Mouse (Mus musculus) embryo, embryonic 11 days (tissue): Measurements from ENCODE around the gene Bach2.

Experiments
- DNase-seq: peaks from one replicate; pipeline ENCODE4 v3.0.0-alpha.2; 2015

Gene Bach2

DNA sequence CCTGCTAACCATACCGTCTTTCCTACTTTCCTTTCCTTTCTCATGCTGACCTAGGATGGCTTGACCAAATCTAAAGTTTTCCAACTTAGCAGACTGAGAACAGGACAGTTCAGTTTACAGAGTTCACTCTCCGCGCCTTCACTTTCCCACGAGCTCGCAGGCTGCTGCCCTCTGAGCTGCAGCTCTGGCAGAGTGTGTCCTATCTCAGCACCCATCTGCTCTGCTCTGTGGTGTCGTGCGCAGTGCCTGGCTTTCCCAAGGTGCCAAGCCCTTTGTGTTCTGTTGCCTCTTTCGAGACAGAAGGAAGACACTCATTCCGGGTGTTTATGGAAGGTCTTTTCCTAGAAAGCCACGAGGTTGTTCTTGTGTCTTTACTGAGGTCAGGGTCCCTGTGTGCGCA, 300.4 kb downstream of the Bach2 start:
- DNase-seq = no peak

DNA sequence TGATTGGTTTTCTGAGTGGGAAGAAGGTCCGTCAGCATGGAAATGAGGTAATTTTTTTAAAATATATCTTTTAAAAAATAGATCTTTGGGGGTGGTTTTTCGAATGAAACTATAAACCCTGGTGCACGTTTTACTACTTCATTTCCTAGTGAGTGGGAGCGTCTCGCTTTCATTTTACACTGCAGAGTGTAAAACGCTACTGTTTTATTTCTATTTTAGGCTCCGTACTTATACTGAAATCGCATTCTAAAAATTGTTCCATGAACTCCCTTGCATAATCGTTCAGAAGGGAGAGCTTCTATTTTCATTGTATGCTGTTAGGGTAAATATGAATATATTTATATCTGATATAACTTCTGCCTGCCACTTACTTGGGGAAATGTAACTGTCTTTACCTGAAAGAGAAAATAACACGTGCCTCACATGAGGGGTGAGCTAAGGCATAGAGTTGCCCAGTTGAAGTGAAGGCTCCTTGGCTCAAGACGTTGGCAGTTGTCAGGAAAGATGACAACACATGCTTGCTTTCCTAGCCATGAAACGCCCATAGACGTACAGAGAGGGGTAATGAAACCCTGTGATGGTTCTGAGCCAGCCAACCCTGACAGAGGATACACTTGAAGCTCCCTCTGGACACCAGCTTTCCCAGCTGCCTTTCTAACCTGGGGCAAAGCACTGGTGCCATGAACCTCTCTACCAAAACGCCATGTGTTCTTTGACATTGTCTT, 306.4 kb downstream of the Bach2 start:
- no peak for DNase-seq

- no peak for DNase-seq
Measured at GRCm38 (mm10) chr4:32545548-32545947, 306.9 kb downstream of the Bach2 start.

GRCm38 (mm10) chr4:32549150-32549549, 310.5 kb downstream of the Bach2 start:
- no peak for DNase-seq

DNA sequence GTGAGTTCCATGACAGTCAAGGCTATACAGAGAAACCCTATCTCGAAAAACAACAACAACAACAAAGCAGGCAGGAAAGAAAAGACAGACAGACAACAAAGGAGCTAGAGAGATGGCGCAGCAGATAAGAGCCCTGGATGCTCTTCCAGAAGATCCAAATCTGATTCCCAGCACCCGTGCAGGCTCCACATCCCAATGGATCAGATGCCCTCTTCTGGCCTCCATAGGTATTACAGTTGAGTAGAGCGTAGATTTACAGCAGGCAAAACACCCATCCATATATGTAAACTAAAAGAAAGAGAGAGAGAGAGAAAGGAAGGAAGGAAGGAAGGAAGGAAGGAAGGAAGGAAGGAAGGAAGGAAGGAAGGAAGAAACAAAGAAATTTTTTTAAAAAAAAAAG, 312.7 kb downstream of the Bach2 start:
- DNase-seq = peak; percentile 73

DNA sequence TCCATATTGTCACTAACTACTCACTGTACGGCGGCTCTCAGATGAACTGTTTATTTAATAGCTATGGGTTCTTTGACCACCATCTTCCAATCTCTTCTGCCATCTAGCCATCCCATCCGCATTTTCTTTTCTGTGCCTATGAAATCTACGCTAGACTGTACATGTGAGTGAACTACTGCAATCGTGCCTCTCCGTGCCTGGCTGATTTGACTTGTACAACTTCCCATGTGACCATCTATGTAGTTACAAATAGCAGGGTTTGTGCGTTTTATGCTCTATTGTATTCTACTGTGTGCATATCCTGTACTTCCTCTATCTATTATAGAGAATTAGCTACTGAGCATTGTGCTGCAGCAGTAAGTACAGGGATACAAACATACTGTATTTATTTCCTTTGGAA, 316.9 kb downstream of the Bach2 start:
- no peak for DNase-seq

- DNase-seq = peak; percentile 58
Measured at GRCm38 (mm10) chr4:32560246-32560645, 321.6 kb downstream of the Bach2 start.

GRCm38 (mm10) chr4:32560724-32561554, 322.3 kb downstream of the Bach2 start:
- peak; percentile 63 for DNase-seq

DNA sequence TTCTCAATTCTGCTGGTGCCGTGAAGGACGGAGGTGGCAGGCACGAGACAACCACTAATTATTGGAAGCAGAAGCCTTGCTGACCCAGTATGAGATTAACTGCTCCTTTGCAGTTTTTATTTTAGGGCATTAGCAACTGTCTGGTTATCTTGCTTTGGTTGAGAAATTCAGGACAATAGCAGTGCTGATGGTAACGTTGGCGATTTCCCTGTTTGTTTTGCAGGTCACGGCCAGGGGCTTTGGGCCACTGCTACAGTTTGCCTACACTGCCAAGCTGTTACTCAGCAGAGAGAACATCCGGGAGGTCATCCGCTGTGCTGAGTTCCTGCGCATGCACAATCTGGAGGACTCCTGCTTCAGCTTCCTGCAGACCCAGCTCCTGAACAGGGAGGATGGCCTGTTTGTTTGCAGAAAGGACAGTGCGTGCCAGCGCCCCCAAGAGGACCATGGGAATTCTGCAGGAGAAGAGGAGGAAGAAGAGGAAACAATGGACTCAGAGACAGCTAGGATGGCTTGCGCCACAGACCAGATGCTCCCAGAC, 323.0 kb downstream of the Bach2 start:
- DNase-seq = peak; percentile 60

DNA sequence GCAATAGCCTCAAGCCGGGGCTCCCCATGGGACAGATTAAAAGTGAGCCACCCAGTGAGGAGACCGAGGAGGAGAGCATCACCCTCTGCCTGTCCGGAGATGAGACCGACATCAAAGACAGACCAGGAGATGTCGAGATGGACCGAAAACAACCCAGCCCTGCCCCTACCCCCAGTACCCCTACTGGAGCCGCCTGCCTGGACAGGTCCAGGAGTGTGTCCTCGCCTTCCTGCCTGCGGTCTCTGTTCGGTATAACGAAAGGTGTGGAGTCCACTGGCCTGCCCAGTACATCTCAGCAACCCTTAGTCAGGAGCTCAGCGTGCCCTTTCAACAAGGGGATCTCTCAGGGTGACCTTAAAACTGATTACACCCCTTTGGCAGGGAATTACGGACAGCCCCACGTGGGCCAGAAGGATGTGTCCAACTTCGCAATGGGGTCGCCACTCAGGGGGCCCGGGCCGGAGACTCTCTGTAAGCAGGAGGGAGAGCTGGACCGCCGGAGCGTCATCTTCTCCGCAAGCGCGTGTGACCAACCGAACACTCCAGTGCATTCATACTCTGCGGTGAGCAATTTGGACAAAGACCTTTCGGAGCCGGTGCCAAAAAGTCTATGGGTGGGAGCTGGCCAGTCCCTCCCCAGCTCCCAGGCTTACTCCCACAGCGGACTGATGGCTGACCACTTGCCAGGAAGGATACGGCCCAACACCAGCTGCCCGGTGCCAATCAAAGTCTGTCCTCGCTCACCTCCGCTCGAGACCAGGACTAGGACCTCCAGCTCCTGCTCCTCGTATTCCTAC, 323.9 kb downstream of the Bach2 start:
- DNase-seq = no peak

- no peak for DNase-seq
Measured at GRCm38 (mm10) chr4:32564416-32564815, 325.8 kb downstream of the Bach2 start.

DNA sequence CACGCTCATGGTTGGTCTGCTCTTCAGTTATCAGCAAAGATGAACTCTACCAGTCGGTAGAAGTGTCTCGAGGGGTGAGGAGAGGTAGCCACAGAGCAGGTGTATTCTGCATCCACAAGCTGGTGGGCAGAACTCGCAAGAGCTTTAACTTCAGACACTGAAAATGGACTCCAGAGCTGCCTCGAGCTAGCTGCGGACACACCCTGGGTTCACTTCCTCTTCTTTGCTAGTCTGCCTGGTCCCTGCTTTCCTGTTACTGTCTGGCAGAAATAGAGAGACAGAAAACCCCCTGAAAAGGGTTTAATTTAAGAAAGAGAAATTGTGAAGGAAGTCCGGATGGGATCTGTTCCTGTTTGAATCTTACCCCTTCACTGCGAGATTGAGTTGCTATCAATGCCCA, 326.3 kb downstream of the Bach2 start:
- no peak for DNase-seq

DNA sequence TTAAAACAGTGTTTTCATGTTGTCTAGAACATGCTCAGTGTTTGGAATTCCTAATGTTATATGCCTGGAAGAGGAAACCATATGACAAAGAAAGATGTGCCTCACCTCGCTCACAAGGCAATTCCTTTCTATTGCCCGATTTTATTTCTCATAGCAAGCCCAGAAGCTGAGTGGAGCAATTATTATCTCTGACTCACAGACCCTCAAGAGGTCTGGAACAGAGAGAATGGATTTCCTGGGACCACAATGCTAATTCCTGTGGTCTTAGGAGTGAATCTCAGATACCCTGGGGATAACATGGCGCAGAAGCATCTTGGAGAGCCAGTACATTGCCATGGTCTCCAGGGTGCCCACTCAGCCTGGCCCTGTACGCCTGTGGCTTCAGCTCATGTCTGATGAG, 330.4 kb downstream of the Bach2 start:
- no peak for DNase-seq

DNA sequence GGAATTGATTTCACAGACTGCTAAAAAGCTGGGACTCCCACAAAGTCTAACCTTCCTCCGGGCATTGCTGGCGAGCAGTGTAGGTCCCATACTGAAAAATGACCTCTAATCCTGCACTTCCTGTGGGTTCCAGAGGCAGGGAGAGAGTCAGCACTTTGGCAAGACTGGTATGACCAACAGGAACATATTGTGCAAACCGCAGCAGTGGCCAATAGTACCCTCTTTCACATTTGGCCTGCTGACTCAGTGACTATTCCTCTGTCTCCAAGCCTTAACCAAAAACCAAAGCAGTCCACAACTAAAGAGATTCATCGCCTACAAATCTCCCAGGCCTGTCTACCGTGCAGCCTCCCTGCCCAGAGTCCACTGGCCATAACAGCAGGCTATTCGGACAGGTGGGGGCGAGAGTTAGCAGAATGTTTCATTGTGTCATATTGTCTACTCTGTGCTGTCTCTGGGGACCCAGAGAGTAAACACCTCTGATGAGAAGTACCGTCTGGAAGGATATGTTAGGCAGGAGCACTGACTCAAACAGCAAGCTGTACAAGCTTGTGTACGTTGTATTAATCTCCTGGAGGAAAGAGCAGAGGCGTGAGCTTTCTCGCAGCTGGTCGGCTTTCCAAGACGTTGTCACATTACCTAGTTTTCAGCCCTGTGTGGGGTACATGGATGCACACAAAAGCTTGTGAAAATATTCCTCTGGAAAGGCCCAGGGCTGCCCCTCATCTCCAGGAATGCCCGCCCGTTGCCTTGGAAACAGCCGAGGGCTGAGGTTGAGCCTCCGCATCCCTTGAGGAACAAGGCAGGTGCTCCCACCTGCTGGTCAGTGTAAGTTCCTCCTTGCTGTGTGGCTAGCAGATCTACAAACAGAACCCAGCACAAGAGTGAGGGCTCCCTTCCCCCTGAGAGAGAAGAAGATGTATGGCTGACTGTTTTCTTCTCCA, 331.7 kb downstream of the Bach2 start:
- peak; percentile 56 for DNase-seq

DNA sequence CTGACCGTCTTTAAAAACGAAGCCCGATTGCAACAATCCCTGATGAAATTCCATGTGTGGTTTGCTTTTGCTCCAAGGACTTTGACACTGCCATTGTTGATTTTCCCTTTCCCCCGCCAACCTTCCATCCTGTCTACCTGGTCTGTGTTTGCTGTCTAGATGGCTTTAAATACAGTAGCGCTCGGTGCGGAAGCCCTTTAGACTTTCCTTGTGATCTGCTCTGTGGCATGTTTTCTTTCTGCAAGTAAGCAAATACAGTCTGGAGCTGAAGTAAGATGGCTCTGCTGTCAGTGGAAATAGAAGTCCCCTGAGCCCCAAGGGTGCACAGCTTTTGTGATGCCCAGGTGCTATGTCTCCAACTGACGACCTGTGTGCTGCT, 332.3 kb downstream of the Bach2 start:
- DNase-seq = no peak

- DNase-seq = no peak
Measured at GRCm38 (mm10) chr4:32571441-32571840, 332.8 kb downstream of the Bach2 start.

GRCm38 (mm10) chr4:32572118-32572517, 333.5 kb downstream of the Bach2 start:
- DNase-seq = peak; percentile 74

DNA sequence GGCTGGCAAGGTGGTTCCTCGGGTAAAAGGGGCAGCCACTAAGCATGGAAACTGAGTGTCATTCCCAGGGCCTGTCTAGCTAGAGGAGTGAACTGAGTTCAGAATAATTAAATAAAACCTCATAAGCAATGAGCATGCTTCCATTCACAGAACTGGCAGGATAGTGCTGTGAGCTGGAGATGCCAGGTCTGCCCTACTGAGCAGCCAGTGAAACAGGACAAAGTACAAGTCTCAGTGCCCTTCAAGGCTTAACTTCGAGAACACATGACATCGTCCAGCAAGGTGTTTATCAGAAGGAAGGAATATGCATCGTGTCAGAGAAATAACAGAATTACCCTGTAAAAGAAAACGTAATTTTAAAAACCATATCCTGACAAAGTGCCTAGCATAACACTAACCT, 335.0 kb downstream of the Bach2 start:
- DNase-seq = no peak

- DNase-seq = no peak
Measured at GRCm38 (mm10) chr4:32574604-32575003, 336.0 kb downstream of the Bach2 start.

DNA sequence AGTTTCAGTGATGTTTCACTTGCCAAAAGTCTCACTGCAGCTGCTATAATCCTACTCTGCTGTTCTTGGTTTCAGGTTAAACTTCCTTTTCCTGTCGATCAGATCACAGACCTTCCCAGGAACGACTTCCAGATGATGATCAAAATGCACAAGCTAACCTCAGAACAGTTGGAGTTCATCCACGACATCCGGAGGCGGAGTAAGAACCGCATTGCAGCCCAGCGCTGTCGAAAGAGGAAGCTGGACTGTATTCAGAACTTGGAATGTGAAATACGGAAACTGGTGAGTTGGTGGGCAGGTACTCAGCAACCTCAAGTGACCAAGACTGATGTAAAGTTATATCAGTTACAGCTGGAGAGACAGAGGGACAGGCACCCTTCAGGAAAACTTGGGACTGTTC, 336.6 kb downstream of the Bach2 start:
- peak; percentile 46 for DNase-seq

GRCm38 (mm10) chr4:32579850-32580249, 341.2 kb downstream of the Bach2 start:
- no peak for DNase-seq

DNA sequence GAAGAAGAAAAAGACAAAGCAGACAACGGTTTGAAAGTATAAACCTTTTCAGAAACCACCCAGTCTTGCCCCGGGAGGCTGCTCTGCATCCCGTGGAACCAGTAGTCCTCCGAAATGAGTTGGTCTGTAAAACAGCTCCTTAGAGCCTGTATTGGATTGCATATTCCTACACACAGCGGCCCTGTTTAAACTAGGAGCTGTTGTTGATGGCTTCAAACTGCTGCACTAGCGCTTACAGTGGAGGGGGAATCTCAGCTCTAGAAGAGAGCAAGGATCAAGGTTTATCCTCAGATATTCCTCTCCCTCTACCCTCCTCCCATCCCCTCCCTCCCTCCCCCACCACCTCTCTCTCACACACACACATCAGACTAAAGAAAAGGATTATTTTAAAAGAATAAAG, 345.6 kb downstream of the Bach2 start:
- no peak for DNase-seq
